Mouse (Mus musculus) liver, postnatal 0 days (tissue): ENCODE measurements around the gene Pcbp1. TPM values are rescaled to one million over a fixed set of nuclear protein-coding genes. Genes with fewer than 3 reads are reported as not detected.

Experiments
- ATAC-seq: fragments of 200-750 bp; cut with Nextera tagmentation; 2 replicates; pipeline ENCODE4 v1.8.0; 2017; ENCODE audit warnings: mild to moderate bottlenecking, moderate library complexity
- DNase-seq: peaks from one replicate; pipeline ENCODE4 v3.0.0-alpha.2; 2016
- H3K27ac ChIP-seq: fragments of 300-500 bp; sonication (generic); 2 replicates; pipeline ENCODE4 v1.5.1; 2014; ENCODE audit warnings: antibody characterized with exemption, moderate library complexity, mild to moderate bottlenecking, low read depth
- H3K27me3 ChIP-seq: fragments of 300-500 bp; sonication (generic); 2 replicates; pipeline ENCODE4 v1.6.1; 2014; ENCODE audit warnings: low read length, control low read depth, mixed read lengths; ENCODE audit not compliant: insufficient read depth
- H3K36me3 ChIP-seq: fragments of 300-500 bp; sonication (generic); replicated peaks from 2 replicates; pipeline ENCODE4 v1.6.1; 2014; ENCODE audit warnings: mild to moderate bottlenecking, control low read depth, low read length, moderate library complexity, mixed read lengths; ENCODE audit not compliant: insufficient read depth
- H3K4me1 ChIP-seq: fragments of 300-500 bp; sonication (generic); 2 replicates; pipeline ENCODE4 v1.6.1; 2014; ENCODE audit warnings: antibody characterized with exemption, mild to moderate bottlenecking, control low read depth; ENCODE audit not compliant: insufficient read depth
- H3K4me2 ChIP-seq: fragments of 300-500 bp; sonication (generic); 2 replicates; pipeline ENCODE4 v1.6.1; 2014; ENCODE audit warnings: low read depth, mild to moderate bottlenecking, low read length, moderate library complexity, mixed read lengths
- H3K4me3 ChIP-seq: fragments of 300-500 bp; sonication (generic); 2 replicates; pipeline ENCODE4 v1.5.1; 2014; ENCODE audit warnings: low read depth, low read length
- H3K9ac ChIP-seq: fragments of 300-500 bp; sonication (generic); replicated peaks from 2 replicates; pipeline ENCODE4 v1.6.1; 2014; ENCODE audit warnings: mild to moderate bottlenecking, moderate library complexity
- H3K9me3 ChIP-seq: fragments of 300-500 bp; sonication (generic); 2 replicates; pipeline ENCODE4 v1.6.1; 2016; ENCODE audit warnings: mild to moderate bottlenecking, control low read depth, low read length, mixed read lengths
- CTCF ChIP-seq: sonication (generic); IDR thresholded peaks from 2 replicates; pipeline ENCODE4 v1.5.1; 2016; ENCODE audit warnings: antibody characterized with exemption, low read depth
- EP300 ChIP-seq: IDR thresholded peaks from 2 replicates; pipeline ENCODE4 v1.6.1; 2016; ENCODE audit warnings: antibody characterized with exemption, low read depth, mild to moderate bottlenecking
- WGBS: fragments of 180-500 bp; shearing (Covaris S2); extraction: QIAGEN DNeasy Blood & Tissue Kit; methylation state at CpG from one replicate; pipeline ENCODE4 v1.1.7; 2014; ENCODE audit not compliant: insufficient replicate concordance; 5-methylcytosine and 5-hydroxymethylcytosine counted together
- polyA plus RNA-seq: library from polyadenylated mRNA; unstranded; fragments of >200 nt; fragmentation: Nextera tagmentation; extraction: Ambion mirVana; gene quantifications from 2 replicates; pipeline ENCODE4 v1.2.1, GENCODE M21; 2015

Gene Pcbp1
- polyA plus RNA-seq, 1 experiment from 2014 or later: 206 TPM

DNA sequence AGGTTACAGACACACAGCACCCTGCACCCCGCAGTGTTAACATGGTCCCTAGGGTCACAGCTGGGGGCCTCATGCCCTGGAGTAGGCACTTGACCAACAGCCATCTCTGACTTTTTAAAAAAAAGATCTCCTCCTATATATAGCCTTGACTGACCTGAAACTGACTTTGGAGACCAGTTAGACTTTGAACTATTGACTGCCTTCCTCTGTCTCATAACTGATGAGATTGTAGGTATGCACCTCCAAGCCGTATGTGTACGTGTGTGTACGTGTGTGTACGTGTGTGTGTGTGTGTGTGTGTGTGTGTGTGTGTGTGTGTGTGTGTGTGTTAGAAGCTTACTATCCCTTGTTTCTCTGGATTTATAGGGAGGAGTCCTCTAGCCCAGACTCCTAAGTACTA, 44.2 kb downstream of the Pcbp1 start:
- Histone ChIP-seq H3K27me3 (no peaks in the 10 kb centered on the region), H3K9me3 (no peaks in the 10 kb centered on the region), H3K9ac (no peak overlapping the region), H3K36me3 (no peaks in the 10 kb centered on the region), H3K4me1 (peaks cover 33% of the 10 kb centered on the region), H3K4me2 (no peak overlapping the region), H3K27ac (peak overlapping the region; percentile 37; the same call in 1 of the 2 replicates), H3K4me3 (no peak overlapping the region)
- ATAC-seq (peak; percentile 58), DNase-seq (no peak)
- no peak for TF ChIP-seq EP300
- no peak for TF ChIP-seq CTCF
- 68% methylated on average over 5 of the region's 5 CpGs for WGBS

DNA sequence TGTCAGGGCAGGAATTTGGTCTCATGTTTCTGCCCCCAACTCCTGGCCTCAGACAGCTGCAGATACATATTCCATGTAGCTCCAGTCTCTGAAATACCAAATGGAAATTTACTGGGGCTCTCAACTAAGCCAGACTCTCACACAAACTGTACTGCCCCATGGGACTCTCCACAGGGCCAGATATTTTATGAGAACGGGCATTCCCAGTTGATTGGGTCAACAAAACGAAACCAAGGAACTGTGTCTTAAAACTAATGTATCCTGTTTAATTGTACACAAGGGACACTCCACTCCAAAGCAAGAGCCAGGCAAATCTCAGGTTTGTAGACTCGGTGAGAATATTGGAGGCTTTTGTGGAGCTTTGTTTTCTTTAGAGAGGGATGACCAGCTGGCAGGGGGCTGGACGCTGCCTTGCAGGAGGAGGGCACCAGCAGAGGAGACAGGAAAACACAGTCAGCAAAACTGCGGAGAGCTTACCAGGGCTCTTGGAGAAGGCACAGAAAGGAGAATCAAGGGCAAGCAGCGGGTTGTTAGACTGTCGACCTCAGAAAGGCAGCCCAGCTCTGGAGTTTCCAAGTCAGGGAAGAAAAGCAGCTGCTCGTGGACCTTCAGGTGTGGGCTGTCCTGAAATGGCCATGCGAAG, 45.8 kb downstream of the Pcbp1 start:
- Histone ChIP-seq H3K9me3 (no peaks in the 10 kb centered on the region), H3K27ac (peak overlapping the region; percentile 58), H3K27me3 (no peaks in the 10 kb centered on the region), H3K36me3 (no peaks in the 10 kb centered on the region), H3K4me2 (peak overlapping the region; percentile 23), H3K9ac (peak overlapping the region; percentile 1; the same call in 1 of the 2 replicates), H3K4me1 (peaks cover 36% of the 10 kb centered on the region), H3K4me3 (no peak overlapping the region)
- no peak for DNase-seq
- no peak for ATAC-seq
- WGBS: 27% methylated on average over 9 of the region's 9 CpGs
- no peak for TF ChIP-seq CTCF
- no peak for TF ChIP-seq EP300

DNA sequence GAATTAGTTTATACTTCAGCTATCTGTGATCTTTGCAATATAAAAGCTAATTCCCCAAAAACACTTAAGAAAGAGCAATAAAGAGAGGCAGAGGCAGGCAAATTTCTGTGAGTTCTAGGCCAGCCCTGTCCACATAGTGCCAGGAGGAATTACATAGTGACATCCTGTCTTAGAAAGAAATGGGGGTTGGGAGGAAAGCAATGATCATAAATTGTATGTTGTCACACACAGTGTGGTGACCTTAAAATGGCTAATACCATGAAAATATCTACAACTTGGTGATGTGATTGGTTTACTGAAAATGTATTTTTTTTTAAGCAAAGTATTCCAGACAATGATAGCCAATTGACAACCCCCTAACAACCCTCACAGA, 46.3 kb downstream of the Pcbp1 start:
- Histone ChIP-seq H3K4me2 (peak overlapping the region; percentile 23; the same call in 1 of the 2 replicates), H3K27ac (peak overlapping the region; percentile 58), H3K9ac (no peak overlapping the region), H3K4me1 (peaks cover 36% of the 10 kb centered on the region), H3K4me3 (no peak overlapping the region), H3K27me3 (no peaks in the 10 kb centered on the region), H3K9me3 (no peaks in the 10 kb centered on the region), H3K36me3 (no peaks in the 10 kb centered on the region)
- ATAC-seq (no peak), DNase-seq (no peak)
- TF ChIP-seq CTCF (no peak), EP300 (no peak)

DNA sequence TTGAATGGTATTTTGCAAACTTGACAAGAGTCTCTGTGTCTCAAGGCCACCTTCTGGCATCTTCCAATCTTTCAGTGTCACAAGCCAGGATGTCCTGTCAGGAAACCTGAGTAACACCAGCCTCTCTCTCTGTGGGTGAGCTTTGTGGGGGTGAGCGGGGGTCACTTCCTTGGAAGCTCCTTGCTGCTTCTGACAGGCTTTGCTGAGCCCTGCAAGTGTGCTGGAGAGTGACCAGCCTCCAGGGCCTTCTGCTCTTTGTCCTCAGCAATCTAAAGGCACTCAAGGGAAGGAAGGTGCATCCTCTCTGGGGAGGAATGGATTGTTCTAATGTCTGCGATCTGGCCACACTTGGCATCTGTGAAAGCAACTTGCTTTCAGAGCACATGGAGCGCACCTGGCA, 46.8 kb downstream of the Pcbp1 start:
- 59% methylated on average over 3 of the region's 3 CpGs for WGBS
- ATAC-seq (peak; percentile 49; the same call in 1 of the 2 replicates), DNase-seq (peak; percentile 21)
- no peak overlapping the region for H3K4me2 ChIP-seq
- H3K9ac ChIP-seq: no peak overlapping the region
- no peak overlapping the region for H3K4me3 ChIP-seq
- TF ChIP-seq EP300 (no peak), CTCF (no peak)
- peak overlapping the region; percentile 58 for H3K27ac ChIP-seq
- H3K4me1 ChIP-seq: peaks cover 36% of the 10 kb centered on the region
- no peaks in the 10 kb centered on the region for H3K27me3 ChIP-seq
- no peaks in the 10 kb centered on the region for H3K36me3 ChIP-seq
- no peaks in the 10 kb centered on the region for H3K9me3 ChIP-seq

DNA sequence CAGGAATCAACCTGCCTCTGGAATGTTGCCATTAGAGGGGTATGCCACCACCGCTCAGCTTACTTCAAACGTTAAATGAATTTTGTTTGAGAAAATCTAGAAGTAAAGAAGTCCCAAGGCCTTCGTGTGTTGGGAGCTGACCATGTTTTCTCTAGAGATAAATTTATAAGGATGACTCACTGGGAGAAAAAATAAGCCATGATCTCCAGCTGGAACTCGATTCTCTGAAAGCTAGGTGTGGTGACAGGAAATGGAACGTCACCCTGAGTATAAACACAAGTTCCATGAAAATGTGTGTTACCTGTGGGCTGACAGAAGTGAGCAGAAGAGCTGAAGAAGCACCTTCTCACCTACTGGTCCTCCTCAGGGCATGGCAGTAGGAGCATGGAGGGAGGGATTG, 49.2 kb downstream of the Pcbp1 start:
- H3K9me3 ChIP-seq: no peaks in the 10 kb centered on the region
- no peak for TF ChIP-seq CTCF
- no peak for TF ChIP-seq EP300
- no peak overlapping the region for H3K4me3 ChIP-seq
- no peaks in the 10 kb centered on the region for H3K36me3 ChIP-seq
- no peak overlapping the region for H3K27ac ChIP-seq
- WGBS: 65% methylated on average over 5 of the region's 5 CpGs
- peaks cover 47% of the 10 kb centered on the region for H3K4me1 ChIP-seq
- no peak for ATAC-seq
- DNase-seq: no peak
- no peaks in the 10 kb centered on the region for H3K27me3 ChIP-seq
- no peak overlapping the region for H3K9ac ChIP-seq
- no peak overlapping the region for H3K4me2 ChIP-seq

DNA sequence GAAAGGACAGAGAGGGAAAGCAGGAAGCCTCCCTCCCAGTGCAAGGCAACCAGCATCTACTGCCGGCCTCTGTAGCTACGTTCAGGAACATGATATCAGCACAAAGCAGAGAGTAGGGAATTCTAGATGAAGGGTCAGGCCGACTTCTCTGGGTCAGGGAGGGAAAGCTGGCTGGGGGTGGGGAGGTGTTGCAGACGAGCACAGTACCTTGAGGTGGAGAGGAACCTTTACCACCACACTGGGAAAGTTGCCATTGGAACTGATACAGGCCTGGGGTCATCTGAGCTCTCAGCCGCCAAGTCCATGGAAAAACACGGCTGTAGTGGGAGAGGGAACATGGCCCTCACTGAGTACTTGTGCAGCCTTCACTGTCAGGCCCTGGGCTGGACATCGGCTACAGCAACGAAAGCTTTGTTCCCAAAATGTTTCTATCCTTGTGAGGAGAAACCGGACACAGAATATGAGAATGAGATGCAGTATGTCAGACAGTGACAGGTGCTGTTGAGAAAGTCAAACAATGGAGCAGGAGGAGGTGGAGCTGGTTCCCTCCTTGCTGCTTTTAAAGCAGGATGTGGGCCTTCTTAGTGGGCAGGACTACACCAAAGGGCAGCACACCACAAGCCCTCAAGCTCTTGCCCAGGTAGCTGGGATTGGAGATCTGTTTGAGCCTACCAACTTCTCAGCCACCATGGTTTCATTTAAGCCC, 50.5 kb downstream of the Pcbp1 start:
- TF ChIP-seq EP300 (no peak), CTCF (no peak)
- Histone ChIP-seq H3K4me3 (no peak overlapping the region), H3K9me3 (no peaks in the 10 kb centered on the region), H3K4me2 (no peak overlapping the region), H3K36me3 (no peaks in the 10 kb centered on the region), H3K4me1 (peaks cover 43% of the 10 kb centered on the region), H3K27ac (peak overlapping the region; percentile 45), H3K9ac (no peak overlapping the region), H3K27me3 (no peaks in the 10 kb centered on the region)
- 62% methylated on average over 9 of the region's 9 CpGs for WGBS
- DNase-seq (no peak), ATAC-seq (no peak)
